ENCODE assay signal across 8 mouse cellular contexts in genomic region chr7:114922155-114922554, GRCm38 (mm10).
A peak's percentile ranks its signal among the peaks of the same experiment; 100 is the strongest.
DNase-seq lines count a peak whose midpoint lies in the region; ATAC-seq and TF ChIP-seq lines count a peak whose summit lies in the region.

No protein-coding gene starts in this region.

- no peaks in the 10 kb centered on the region for H3K36me3 ChIP-seq in forebrain, embryonic 11.5 days (ENCODE audit: control insufficient read depth, insufficient read depth, low read length)

- no peak overlapping the region for H3K4me2 ChIP-seq in forebrain, embryonic 11.5 days (ENCODE audit: low read depth, low read length, severe bottlenecking)

- no peaks in the 10 kb centered on the region for H3K9me3 ChIP-seq in forebrain, embryonic 11.5 days (ENCODE audit: control insufficient read depth, low read length)

- H3K27me3 ChIP-seq in forebrain, embryonic 11.5 days (ENCODE audit: control insufficient read depth, insufficient read depth, low read length), result no peaks in the 10 kb centered on the region

- TF ChIP-seq CTCF in brain, embryonic 14.5 days (IDR thresholded peaks at IDR 0.05; ENCODE audit: borderline replicate concordance, extremely low read depth, insufficient read depth, insufficient read length), result peak; percentile 82

- WGBS in forebrain, embryonic 11.5 days, result 14% methylated on average over 3 of the region's 3 CpGs

- H3K4me3 ChIP-seq in forebrain, embryonic 11.5 days (ENCODE audit: low read depth, low read length), result no peak overlapping the region

- no peak overlapping the region for H3K27ac ChIP-seq in forebrain, embryonic 11.5 days (ENCODE audit: low read depth, low read length)

- intact Hi-C loops in heart, postnatal 14 days (cut with DNase I), result loop anchor here (2.0 to 5.0 kb wide), 2 partner anchors 295 to 1119 kb away; no protein-coding TSS in a partner anchor

- H3K9ac ChIP-seq in forebrain, embryonic 11.5 days (ENCODE audit: low read length), result no peak overlapping the region

- no peak for TF ChIP-seq POLR2A in brain, embryonic 14.5 days (IDR thresholded peaks at IDR 0.05; ENCODE audit: borderline replicate concordance, extremely low read depth, insufficient read depth, insufficient read length, poor library complexity, severe bottlenecking)

- peak; percentile 82 for ATAC-seq in forebrain, embryonic 11.5 days (replicated peaks; ENCODE audit: low FRiP score)

- H3K4me1 ChIP-seq in forebrain, embryonic 11.5 days (replicated peaks; ENCODE audit: control insufficient read depth, insufficient read depth, low read length), result no peaks in the 10 kb centered on the region

- DNase-seq in ES-CJ7 (ENCODE audit: low read depth, low spot score), result peak; percentile 83
- peak; percentile 90 for DNase-seq in brain, embryonic 14.5 days (ENCODE audit: low read depth)
- peak; percentile 79 for DNase-seq in forebrain, embryonic 11.5 days (ENCODE audit: low spot score)
- DNase-seq in heart, postnatal 14 days, result peak; percentile 63 to 81
- DNase-seq in kidney, postnatal 36 days, result peak; percentile 56 to 84
- peak; percentile 24 to 52 for DNase-seq in lung, adult 18-20 months
- DNase-seq in retina, embryonic 14.5 days (ENCODE audit: low spot score), result peak; percentile 81
- peak; percentile 71 for DNase-seq in thymus, postnatal 25 days

Comparison
In these comparisons a context has a peak if more than half of its experiments do, and no peak if none do; other contexts are left out.
1. DNase-seq: peak in every context shown above with its lines; median percentile 90 in brain, embryonic 14.5 days; 83 in ES-CJ7; 81 in retina, embryonic 14.5 days; 79 in forebrain, embryonic 11.5 days; 72 in heart, postnatal 14 days; 71 in thymus, postnatal 25 days; 70 in kidney, postnatal 36 days; 38 in lung, adult 18-20 months.